ENCODE assay signal across 8 mouse cellular contexts in genomic region chr9:72871506-72872297, GRCm38 (mm10). TPM values are rescaled to one million over a fixed set of nuclear protein-coding genes. Genes with fewer than 3 reads are reported as not detected.
DNase-seq lines count a peak whose midpoint lies in the region; ATAC-seq lines count a peak whose summit lies in the region.

No protein-coding gene starts in this region.

- H3K27ac ChIP-seq in forebrain, embryonic 12.5 days = 0 out of 2 replicates have a peak overlapping the region, but pooled peaks have one; percentile 42
- H3K27ac ChIP-seq in intestine, embryonic 16.5 days (ENCODE audit: low read length) = 0 out of 2 replicates have a peak overlapping the region, but pooled peaks have one; percentile 34
- no peak overlapping the region for H3K27ac ChIP-seq in neural tube, embryonic 13.5 days (replicated peaks)

- peaks cover 18% of the 10 kb centered on the region for H3K4me1 ChIP-seq in forebrain, embryonic 12.5 days
- H3K4me1 ChIP-seq in intestine, embryonic 16.5 days (ENCODE audit: control insufficient read depth, insufficient read depth, low read length) = peaks cover 13% of the 10 kb centered on the region
- peaks cover 18% of the 10 kb centered on the region for H3K4me1 ChIP-seq in neural tube, embryonic 13.5 days (replicated peaks)

- peak overlapping the region; percentile 17 for H3K4me2 ChIP-seq in forebrain, embryonic 12.5 days
- H3K4me2 ChIP-seq in intestine, embryonic 16.5 days (ENCODE audit: low read depth, low read length) = peak overlapping the region; percentile 32
- H3K4me2 ChIP-seq in neural tube, embryonic 13.5 days = peak overlapping the region; percentile 28

- H3K27me3 ChIP-seq in forebrain, embryonic 12.5 days = no peaks in the 10 kb centered on the region
- no peaks in the 10 kb centered on the region for H3K27me3 ChIP-seq in intestine, embryonic 16.5 days (replicated peaks; ENCODE audit: control insufficient read depth, insufficient read depth, low read length)
- H3K27me3 ChIP-seq in neural tube, embryonic 13.5 days = no peaks in the 10 kb centered on the region

- H3K9ac ChIP-seq in forebrain, embryonic 12.5 days = no peak overlapping the region
- H3K9ac ChIP-seq in intestine, embryonic 16.5 days (ENCODE audit: low read depth, low read length) = no peak overlapping the region
- H3K9ac ChIP-seq in neural tube, embryonic 13.5 days = no peak overlapping the region

- DNase-seq in kidney, postnatal 10 days = peak; percentile 24
- no peak for DNase-seq in kidney, adult 8-10 months
- DNase-seq in adrenal gland, postnatal 36 days = no peak
- DNase-seq in layer of hippocampus, adult 9-11 months = no peak

- no peaks in the 10 kb centered on the region for H3K36me3 ChIP-seq in forebrain, embryonic 12.5 days (replicated peaks)
- H3K36me3 ChIP-seq in intestine, embryonic 16.5 days (ENCODE audit: control insufficient read depth, insufficient read depth, low read length) = no peaks in the 10 kb centered on the region
- H3K36me3 ChIP-seq in neural tube, embryonic 13.5 days = no peaks in the 10 kb centered on the region

- 0 out of 2 replicates have a peak, but pooled peaks have one; percentile 9 for ATAC-seq in forebrain, embryonic 12.5 days (ENCODE audit: low FRiP score)
- no peak for ATAC-seq in intestine, embryonic 16.5 days
- no peak for ATAC-seq in neural tube, embryonic 13.5 days (ENCODE audit: low read depth)
- no peak for ATAC-seq in erythroblast, adult 5-6 weeks (replicated peaks; ENCODE audit: low FRiP score, poor library complexity, severe bottlenecking)

- H3K9me3 ChIP-seq in forebrain, embryonic 12.5 days = no peaks in the 10 kb centered on the region
- H3K9me3 ChIP-seq in intestine, embryonic 16.5 days (ENCODE audit: control insufficient read depth, low read length) = 0 out of 2 replicates have a peak, but pooled peaks cover 3% of the 10 kb centered on the region
- no peaks in the 10 kb centered on the region for H3K9me3 ChIP-seq in neural tube, embryonic 13.5 days

- no peak overlapping the region for H3K4me3 ChIP-seq in forebrain, embryonic 12.5 days (replicated peaks)
- no peak overlapping the region for H3K4me3 ChIP-seq in intestine, embryonic 16.5 days (ENCODE audit: low read length)
- no peak overlapping the region for H3K4me3 ChIP-seq in neural tube, embryonic 13.5 days

- 13% methylated on average over 13 of the region's 13 CpGs for WGBS in forebrain, embryonic 12.5 days
- 16% methylated on average over 13 of the region's 13 CpGs for WGBS in intestine, embryonic 16.5 days
- WGBS in neural tube, embryonic 13.5 days = 5% methylated on average over 13 of the region's 13 CpGs

RNA-seq across cellular contexts. Expression of gene Pygo1, which starts 53.7 kb away (rescaled TPM):
- polyA plus RNA-seq in forebrain, embryonic 12.5 days (2016; fragmentation: Nextera tagmentation; extraction: Ambion mirVana) = 12.5 TPM in 2 replicates
- polyA plus RNA-seq in intestine, embryonic 16.5 days (2015; fragmentation: Nextera tagmentation; extraction: Ambion mirVana) = 1.5 and 1.7 TPM in 2 replicates
- polyA plus RNA-seq in neural tube, embryonic 13.5 days (2015; fragmentation: Nextera tagmentation; extraction: Ambion mirVana) = 12.4 and 13.5 TPM in 2 replicates
- total RNA-seq in adrenal gland, postnatal 36 days (2021) = 1 to 10 TPM; 3.7 to 4.3 TPM
- not detected in 2 replicates for total RNA-seq in erythroblast, adult 5-6 weeks (2015; ENCODE audit: low replicate concordance)
- not detected in 2 replicates for total RNA-seq in erythroblast, adult 5-6 weeks (2017; ENCODE audit: low replicate concordance)
